Mouse (Mus musculus) granulocyte monocyte progenitor cell, adult 5-6 weeks (primary cell): ENCODE data around the gene Mctp1. TPM values are rescaled to one million over a fixed set of nuclear protein-coding genes. Genes with fewer than 3 reads are reported as not detected.
"Not testable (repeated sequence)": the region's sequence is repeated elsewhere in the genome, so short reads cannot be mapped to it uniquely, and the experiment has no call there.

Source experiments
- ATAC-seq: replicated peaks from 2 replicates; pipeline ENCODE4 v1.8.0; 2016; ENCODE audit warnings: mild to moderate bottlenecking, moderate TSS enrichment, inconsistent platforms; ENCODE audit not compliant: poor library complexity, severe bottlenecking
- total RNA-seq, 2 experiments: library from RNA; stranded (forward) in 1 of 2; stranded (reverse) in 1 of 2; fragments of 200-712, 200-1000 nt in 1 of 2; fragments of >200 nt in 1 of 2; fragmentation: Nextera tagmentation in 1 of 2; gene quantifications; 2 replicates each; pipeline ENCODE4 v1.2.3; 2014 to 2017

Mctp1 gene
- total RNA-seq, 2 experiments from 2014 or later: 42.4 to 70.2 TPM

DNA sequence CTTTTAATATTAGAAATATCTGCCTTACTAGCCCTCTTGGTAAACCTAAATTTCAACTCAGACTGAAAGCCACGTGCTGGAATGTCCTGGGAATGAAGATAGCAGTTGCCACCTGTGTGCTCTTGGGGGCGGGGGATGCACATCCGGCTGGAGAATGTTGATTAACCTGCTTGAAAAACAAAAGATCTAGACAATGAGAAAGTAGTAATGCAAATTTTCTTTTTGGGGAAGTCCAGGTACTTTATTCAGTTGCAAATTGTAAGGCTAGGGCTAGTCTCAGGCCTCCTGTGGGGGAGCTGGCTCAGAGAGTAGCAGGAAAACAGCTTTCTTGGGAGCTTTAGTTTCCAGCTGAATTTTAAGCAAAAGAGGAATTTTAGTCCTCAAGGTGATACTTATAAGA is 67.2 kb downstream of the Mctp1 start:
- ATAC-seq: not testable (repeated sequence)

DNA sequence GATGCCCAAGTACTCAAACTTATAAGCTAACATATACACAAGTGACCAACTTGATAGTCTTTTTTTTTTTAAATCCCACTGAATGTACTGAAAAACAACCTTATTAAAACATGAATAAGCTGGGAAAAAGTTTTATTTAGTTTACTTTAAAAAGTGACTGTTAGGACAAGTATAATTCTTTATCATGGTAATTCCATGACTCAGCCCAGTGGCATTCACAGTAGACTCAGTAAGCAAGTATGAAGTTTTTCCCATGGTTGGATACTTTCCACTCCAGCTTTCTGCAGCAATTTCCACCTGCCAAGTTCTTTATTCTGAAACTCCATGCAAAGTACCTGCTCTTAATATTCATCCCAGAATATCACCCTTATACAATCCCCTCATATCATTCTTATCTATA is 97.3 kb downstream of the Mctp1 start:
- no peak for ATAC-seq

DNA sequence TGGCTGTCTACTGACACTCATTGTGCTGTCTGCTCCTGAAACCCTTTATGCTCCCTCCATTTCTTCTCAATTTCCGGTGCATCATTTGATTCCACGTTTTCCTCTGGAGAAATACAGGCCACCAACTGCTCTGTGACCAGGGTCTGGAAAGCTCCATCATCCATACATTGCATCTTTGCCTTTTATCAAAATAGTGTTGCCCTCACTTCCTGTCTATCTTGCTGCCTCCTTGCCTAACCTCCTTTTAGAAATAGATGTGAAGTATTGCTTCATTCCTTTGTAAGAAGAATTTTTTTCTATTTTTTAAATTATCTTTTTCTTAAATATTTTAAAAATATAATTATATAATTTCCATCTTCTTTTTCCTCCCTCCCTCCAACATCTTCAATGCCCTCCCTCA is 98.7 kb downstream of the Mctp1 start:
- peak; percentile 66 for ATAC-seq

DNA sequence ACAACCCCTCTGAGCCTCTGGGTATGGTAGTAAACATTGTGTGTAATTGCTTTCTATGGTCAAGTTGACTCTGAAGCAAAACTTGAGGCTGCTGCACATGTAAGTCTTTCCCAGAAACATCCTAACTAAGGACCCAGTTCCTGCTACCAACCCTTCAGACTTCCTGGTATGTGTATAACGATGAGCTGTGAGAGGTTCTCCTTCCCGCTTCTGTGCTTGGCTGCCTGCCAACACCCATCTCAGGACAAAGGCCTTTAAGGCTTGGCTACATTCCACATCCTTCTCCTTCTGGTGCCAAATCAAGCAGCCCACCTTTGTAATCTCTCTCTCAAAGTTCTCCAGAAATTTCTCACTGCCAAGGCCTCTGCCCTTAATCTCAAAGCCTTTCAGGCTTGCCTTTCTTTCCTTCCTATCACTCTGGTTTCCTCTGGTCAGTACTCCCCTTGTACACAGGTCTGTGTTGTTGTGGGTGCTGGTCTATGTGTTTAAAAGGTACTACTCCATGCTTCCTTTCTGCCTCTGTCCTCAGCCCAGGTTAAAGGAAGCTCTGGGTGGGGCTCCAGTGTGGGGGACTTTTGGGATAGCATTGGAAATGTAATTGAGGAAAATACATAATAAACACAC is 99.9 kb downstream of the Mctp1 start:
- peak; percentile 58 for ATAC-seq

DNA sequence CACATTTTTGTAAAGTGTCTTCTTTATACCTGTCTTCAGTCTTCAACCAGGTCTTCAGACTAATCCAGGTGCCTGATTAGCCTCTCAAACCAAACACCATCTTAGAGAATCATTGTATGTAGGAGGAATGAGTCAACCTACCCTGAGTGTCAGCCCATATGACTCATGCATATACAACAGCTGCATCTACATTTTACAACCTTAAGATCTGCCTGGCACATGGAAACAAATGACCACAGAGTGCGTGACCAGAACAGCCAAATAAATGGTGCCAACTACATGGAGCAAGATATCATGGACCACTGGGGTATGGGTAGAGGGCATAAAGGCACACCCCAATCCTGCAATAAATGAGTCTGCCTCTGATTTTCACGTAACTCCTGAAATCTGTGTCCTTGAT is 131.6 kb downstream of the Mctp1 start:
- no peak for ATAC-seq

DNA sequence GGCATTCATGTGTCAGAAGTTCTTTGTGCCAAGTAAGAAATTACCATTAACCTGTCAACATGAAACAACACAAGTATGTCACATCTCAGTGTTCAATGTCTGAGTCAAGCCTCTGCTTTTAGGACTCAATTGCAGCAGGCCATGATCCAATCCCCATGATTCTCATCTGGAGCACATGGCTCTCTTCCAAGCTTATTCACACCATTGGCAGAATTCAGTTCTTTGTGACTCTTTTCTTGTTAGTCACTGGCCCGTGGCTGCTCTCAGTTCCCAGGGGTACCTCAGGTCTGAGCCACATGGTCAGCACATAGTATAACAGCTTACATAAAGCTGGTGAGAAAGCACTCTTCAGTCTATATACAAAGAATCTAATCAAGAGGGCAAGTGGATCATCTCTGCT is 138.8 kb downstream of the Mctp1 start:
- no peak for ATAC-seq

DNA sequence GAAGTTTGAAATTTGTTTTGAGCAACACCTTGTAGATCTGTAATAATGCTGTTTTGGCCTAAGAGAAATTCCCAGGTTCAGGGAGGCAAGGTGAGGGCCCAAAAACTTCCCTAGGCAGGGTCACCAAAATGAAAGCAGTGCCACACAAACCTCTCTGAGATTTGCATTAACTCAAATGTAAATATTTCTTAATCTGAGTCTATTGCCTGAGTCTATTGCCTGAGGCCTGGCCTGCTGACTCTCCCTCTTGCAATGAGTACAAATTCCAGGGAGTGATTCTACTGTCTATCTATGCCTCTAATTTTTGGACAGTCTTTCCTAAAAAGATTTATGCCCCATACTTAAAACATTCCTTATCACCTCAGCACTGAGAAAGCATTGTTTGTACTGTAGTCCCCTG is 143.0 kb downstream of the Mctp1 start:
- no peak for ATAC-seq

DNA sequence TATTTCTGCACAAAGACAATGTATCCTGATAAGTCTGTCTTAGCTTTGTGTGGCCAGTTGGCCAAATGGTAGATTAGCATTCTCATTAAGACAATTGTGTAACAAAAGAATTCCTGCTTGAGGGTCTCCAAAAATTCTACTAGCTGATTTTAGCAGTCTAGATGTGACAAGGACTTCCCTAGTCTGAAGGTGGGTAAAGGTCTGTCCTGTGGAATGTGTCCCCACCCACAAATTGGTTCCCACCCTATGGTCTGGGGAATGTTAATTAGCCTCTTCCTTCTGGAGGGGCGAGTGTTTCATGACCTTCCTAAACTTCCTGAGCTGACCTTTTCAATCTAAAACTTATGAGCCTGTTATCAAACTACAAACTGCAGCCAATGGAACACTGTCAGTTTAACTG is 143.4 kb downstream of the Mctp1 start:
- ATAC-seq: no peak

DNA sequence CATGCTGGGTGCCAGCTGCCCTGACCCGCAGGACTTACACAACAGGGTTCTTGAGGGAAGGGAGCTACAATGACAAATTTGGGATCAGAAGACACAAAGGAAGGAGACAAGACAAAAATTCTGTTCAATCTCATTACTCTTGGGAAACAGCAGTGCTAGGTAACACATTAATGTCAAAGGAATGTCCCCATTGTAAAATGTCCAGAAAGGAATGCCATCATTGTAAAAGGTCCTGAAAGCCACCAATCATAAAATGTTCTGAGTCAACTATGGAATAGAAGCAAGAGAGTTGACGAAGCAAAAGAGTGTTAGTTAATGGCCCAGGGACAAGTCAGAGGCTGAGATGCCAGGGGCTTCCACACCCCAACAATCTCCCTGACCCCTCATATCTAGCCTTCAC is 145.6 kb downstream of the Mctp1 start:
- ATAC-seq: no peak

DNA sequence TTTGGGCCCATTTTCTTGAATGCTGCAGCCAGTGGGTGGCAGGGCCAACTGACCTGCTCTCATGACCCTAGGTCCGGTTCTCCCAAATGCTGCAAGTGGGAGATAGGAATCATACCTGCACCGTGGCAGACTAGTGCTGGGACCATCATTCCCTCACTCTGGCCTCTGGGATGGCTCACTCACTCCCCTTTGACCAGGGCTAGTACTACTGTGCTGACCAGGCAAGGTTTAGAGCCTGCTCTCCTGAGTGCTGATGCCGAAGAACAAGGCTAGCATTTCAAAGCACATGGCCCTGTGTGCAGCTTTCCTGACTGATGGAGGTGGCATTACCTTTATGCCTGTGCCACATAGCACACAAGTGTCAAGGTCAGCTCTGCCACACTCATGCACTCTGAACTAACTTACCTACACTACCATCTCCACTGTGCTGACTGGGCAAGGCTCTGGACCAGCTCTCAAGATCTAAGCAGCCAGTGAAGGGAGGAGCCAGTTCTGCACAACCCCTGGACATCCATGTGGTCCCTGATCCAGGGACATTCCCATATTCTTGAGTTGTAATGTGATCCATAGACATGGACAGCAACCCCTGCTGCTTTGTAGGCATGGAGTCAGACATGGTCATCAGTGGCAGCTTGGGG is 146.7 kb downstream of the Mctp1 start:
- ATAC-seq: no peak

DNA sequence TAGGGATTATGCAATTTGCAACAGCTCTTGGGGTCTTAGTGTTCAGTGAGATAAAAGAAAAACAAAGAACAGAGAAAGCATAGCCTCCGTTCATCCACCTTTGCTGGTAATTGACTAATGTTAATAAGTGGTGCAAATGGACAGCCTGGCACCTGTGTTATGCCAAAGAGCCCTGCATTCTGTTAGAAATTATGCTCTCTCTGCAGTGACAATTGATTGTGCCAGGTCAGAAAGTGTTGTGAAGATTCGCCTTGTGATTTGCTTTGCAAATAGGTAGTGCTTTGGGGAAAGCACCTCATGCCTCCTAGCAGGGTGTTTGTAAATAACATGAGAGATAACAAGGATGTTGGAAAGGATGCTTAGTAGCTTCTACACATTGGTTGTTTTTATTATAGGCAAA is 163.5 kb downstream of the Mctp1 start:
- no peak for ATAC-seq

DNA sequence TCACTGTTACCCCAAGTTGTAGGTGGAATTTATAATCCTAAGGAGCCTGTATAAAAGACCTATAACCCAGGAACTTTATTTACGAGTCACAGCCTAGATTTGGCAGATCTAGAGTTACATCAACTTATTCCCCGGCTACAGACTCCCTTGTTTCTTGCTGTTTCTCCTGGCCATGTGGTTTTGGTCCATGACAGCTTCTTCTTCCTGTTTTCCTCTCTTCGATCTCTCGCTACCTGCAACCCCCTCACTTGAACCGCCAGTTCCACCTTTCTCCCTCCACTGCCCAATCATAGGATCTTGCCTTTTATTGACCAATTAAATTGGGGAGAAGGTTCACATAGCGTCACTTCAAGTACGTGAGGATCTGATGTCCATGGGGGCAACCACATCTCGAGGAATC is 176.6 kb downstream of the Mctp1 start:
- ATAC-seq: peak; percentile 77

DNA sequence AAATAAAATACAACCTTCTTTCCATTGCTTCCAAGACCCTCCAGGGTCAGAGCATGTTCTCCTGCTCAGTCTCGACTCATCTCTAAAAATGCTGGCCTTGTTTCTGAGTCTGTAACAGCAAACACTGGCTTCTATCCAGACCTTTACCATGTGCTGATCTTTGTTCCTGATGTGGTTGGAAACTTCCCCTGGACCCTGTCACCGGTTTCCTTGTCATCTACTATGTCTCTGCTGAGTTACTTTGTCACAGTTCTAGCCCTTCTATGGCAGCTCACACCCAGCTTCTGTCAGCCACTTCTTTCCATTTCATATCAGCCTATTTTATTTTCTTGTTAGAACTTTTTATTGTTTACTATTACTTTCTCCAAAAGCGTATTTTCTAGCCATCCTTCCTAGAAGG is 177.3 kb downstream of the Mctp1 start:
- peak; percentile 43 for ATAC-seq

DNA sequence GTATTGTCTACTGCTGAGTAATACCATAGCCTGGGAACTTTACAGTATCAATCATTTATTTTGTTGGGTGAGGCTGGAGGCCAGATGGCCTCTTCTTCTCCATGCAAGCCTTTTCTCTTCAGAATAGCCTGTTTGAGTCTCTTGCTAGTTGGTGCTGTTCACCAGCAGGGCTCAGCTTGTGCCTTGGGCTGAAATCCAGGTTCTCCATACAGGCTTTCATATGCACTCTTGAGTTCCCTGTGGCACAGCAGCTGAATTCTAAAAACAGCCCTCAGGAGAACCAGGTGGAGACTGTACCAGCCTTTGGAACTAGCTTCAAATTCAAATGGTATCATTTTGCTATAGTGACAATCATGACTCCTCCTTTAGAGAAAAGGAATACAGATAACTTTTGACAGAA is 179.7 kb downstream of the Mctp1 start:
- no peak for ATAC-seq

DNA sequence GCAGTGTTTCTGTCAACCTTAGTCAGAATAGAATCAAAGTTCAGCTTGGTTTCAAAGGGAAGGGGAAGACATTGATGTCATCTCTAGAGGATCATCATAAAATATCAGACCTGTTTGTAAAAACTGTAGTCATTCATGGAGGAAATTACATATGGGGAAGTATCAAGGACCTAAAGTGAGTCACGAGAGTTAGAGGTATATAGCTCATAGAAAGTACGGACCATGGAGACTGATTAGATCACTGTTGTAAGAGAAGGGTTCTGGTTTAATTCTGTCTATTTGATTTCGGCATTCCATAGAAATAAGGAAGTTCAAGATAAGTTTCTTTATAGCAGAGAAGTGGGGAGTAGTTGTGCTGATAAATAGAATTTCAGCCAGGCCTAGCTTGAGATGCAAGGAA is 181.7 kb downstream of the Mctp1 start:
- ATAC-seq: peak; percentile 71

DNA sequence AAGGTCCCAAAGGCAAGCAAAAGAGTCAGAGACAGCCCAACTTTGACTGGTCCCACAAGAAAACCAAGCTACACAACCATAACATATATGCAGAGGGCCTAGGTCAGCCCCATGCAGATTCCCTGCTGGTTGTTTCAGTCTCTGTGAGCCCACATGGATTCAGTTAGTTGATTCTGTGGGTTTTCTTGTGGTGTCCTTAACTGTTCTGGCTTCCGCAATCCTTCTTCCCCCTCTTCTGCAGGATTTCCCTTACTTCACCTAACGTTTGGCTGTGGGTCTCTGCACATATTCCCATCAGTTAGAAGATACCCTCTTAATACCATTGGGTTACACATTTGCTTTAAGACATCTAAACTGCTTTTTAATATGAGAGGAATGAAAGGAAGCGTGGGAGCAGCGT is 183.1 kb downstream of the Mctp1 start:
- peak; percentile 85 for ATAC-seq

DNA sequence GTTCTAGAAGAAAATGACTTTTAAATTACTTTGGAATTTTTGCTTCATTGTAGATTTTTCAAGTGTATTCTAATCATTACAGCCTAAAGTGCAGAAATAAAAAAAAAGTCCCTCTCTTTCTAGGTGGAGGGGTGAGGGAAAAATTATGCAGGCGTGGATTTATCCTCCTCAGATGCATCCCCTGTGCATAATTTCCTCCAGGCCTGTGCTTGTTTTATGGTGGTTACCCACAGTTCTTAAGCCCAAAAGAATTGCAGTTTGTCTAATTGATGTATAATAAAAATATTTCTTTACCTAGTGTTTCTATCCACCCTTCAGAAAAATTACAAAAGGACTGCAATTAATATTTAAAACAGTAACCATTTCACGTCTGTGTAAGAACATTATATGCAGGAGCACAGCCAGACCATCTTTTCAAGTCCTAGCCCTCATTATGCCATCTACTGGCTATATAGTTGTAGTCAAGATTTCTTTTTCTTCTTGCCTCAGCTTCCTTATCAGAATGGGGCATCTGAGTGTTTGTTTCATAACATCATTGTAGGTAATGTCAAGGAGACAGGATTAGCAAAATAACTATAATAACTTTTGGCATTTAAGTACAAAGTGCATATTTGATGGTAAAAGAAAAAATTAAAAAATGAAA is 184.4 kb downstream of the Mctp1 start:
- peak; percentile 28; the same call in 1 of the 2 replicates for ATAC-seq

DNA sequence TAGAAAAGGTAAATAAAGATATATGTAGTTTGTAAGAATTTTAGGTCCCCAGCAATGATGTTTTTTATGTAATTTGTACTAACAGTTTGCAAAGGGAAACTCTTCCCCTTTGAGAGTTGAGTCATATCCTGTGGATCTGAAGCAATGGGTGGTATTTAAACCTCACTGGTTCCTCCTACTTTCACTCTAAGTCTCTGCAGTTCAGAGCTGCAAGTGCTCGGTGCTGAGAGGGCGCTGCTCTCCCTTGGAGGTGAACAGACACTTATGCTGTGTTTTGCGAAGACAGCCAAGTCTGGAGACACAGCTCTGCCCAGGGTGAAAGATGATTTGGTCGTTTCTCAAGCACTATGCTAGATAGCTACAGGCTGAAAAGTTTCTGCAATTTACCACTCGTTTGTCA is 195.1 kb downstream of the Mctp1 start:
- peak; percentile 100 for ATAC-seq

DNA sequence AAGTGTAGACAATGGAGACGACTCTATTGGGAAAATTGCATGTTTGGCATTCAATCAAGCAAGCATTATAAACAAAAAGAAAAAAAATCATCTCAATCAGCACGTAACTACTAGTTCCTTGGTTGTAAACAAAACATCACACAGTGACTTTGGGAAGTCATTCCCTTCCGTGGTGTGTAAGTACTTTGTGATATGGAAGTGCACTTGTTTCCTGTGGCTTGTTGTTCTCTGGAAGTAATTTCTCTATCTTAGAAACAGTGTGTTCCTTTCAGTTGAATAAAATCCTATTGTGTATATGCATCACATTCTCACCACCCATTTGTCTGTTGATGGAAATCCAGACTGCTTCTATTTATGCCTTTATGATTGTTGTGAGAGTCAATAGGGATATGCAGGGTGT is 201.1 kb downstream of the Mctp1 start:
- ATAC-seq: no peak

DNA sequence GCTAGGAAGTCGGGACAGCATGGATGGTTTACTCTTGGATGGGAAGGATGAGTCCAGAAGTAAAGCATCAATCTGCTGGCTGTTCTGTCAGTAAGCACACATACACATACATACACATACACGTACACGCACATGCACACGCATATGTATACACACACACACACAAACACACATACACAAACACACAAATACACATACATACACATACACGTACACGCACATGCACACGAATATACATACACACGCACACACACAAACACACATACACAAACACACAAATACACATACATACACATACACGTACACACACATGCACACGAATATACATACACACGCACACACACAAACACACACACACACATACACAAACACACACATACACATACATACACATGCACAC is 206.4 kb downstream of the Mctp1 start:
- not testable (repeated sequence) for ATAC-seq

DNA sequence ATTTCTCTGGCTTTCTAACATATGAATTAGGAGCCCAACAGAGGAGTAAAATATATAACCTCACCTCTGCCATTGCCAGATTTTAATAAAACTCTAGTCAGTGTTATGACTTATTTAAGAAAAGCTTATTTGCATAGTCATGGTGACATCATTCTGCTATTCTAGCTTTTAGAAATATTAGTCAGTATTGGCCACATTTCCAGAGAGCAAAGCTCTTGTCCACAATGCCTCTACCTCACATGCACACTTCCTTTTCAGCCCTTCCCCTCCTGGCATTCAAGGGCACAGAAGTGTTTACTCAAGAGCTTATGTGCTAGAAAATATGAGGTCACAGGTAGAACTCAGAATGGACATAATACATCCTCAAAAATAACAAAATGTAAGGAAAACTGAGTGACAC is 206.9 kb downstream of the Mctp1 start:
- ATAC-seq: peak; percentile 75

DNA sequence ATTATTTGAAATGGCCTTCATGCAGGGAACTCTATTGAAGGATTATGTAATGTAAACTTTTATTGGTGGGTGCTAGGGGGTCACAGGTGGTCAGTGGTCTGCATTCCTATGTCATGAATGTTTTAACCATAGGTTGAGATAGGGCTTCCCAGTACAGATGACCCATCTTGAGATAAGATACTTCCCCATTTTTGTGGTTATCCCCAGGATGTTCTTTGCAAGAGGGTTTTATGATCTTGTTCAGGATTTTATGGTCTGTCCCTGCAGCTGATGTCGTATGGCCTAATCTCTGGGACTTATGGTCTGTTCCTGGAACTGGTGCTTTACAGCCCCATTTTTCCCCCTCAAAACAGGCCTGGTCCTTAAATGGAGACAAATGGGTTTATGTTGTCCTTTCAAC is 207.4 kb downstream of the Mctp1 start:
- ATAC-seq: peak; percentile 74
